Comparison of ENCODE assay signal across 17 mouse cellular contexts in genomic region chr2:93092347-93092746, GRCm38 (mm10). TPM values are rescaled to one million over a fixed set of nuclear protein-coding genes. Genes with fewer than 3 reads are reported as not detected.
DNase-seq lines count a peak whose midpoint lies in the region; ATAC-seq lines count a peak whose summit lies in the region.
"Had no signal": no experiment of that assay in that cellular context is flagged by ENCODE, and none has a peak within 500 bp of the region (broad histone marks: within the 10 kb centered on the region; RNA-seq: fewer than 3 reads in every experiment).

No protein-coding gene starts in this region.

- H3K4me2 ChIP-seq in heart, embryonic 15.5 days: no peak overlapping the region
- no peak overlapping the region for H3K4me2 ChIP-seq in midbrain, embryonic 12.5 days (replicated peaks)
- no peak overlapping the region for H3K4me2 ChIP-seq in stomach, embryonic 14.5 days (replicated peaks; ENCODE audit: low read depth, low read length)
- H3K4me2 ChIP-seq: limb, embryonic 13.5 days had no signal

- H3K9me3 ChIP-seq in heart, embryonic 15.5 days (replicated peaks): no peaks in the 10 kb centered on the region
- H3K9me3 ChIP-seq in megakaryocyte, embryonic 14.5 days: peaks cover 17% of the 10 kb centered on the region
- no peaks in the 10 kb centered on the region for H3K9me3 ChIP-seq in midbrain, embryonic 12.5 days
- H3K9me3 ChIP-seq in stomach, embryonic 14.5 days (ENCODE audit: control insufficient read depth, low read depth, low read length): no peaks in the 10 kb centered on the region; the same call in 1 of the 2 replicates
- H3K9me3 ChIP-seq: limb, embryonic 13.5 days had no signal

- H3K4me1 ChIP-seq in heart, embryonic 15.5 days (replicated peaks): peaks cover 4% of the 10 kb centered on the region; the same call in 1 of the 2 replicates
- H3K4me1 ChIP-seq in megakaryocyte, embryonic 14.5 days: no peaks in the 10 kb centered on the region
- peaks cover 15% of the 10 kb centered on the region; the same call in 1 of the 2 replicates for H3K4me1 ChIP-seq in midbrain, embryonic 12.5 days
- 0 out of 2 replicates have a peak, but pooled peaks cover 4% of the 10 kb centered on the region for H3K4me1 ChIP-seq in stomach, embryonic 14.5 days (ENCODE audit: control insufficient read depth, insufficient read depth, low read length)

- H3K36me3 ChIP-seq in heart, embryonic 15.5 days: no peaks in the 10 kb centered on the region
- H3K36me3 ChIP-seq in megakaryocyte, embryonic 14.5 days (replicated peaks; ENCODE audit: low read length): no peaks in the 10 kb centered on the region
- H3K36me3 ChIP-seq in midbrain, embryonic 12.5 days: no peaks in the 10 kb centered on the region
- no peaks in the 10 kb centered on the region for H3K36me3 ChIP-seq in stomach, embryonic 14.5 days (ENCODE audit: control insufficient read depth, insufficient read depth, low read length)
- H3K36me3 ChIP-seq: limb, embryonic 13.5 days had no signal

- H3K27me3 ChIP-seq in heart, embryonic 15.5 days: peaks cover 7% of the 10 kb centered on the region; the same call in 1 of the 2 replicates
- H3K27me3 ChIP-seq in megakaryocyte, embryonic 14.5 days (replicated peaks): peaks cover 64% of the 10 kb centered on the region
- no peaks in the 10 kb centered on the region for H3K27me3 ChIP-seq in midbrain, embryonic 12.5 days
- H3K27me3 ChIP-seq in stomach, embryonic 14.5 days (ENCODE audit: control insufficient read depth, insufficient read depth, low read length): no peaks in the 10 kb centered on the region

- no peak overlapping the region for H3K27ac ChIP-seq in heart, embryonic 15.5 days
- H3K27ac ChIP-seq in midbrain, embryonic 12.5 days (replicated peaks): peak overlapping the region; percentile 42; the same call in 1 of the 2 replicates
- no peak overlapping the region for H3K27ac ChIP-seq in stomach, embryonic 14.5 days (ENCODE audit: low read length)
- H3K27ac ChIP-seq: limb, embryonic 13.5 days; liver, embryonic 14.5 days had no signal

- no peak overlapping the region for H3K9ac ChIP-seq in heart, embryonic 15.5 days
- no peak overlapping the region for H3K9ac ChIP-seq in midbrain, embryonic 12.5 days (replicated peaks)
- H3K9ac ChIP-seq in stomach, embryonic 14.5 days (replicated peaks; ENCODE audit: low read depth, low read length): no peak overlapping the region
- H3K9ac ChIP-seq: limb, embryonic 13.5 days; liver, embryonic 14.5 days had no signal

- 61% methylated on average over 2 of the region's 2 CpGs for WGBS in heart, embryonic 15.5 days
- 82% methylated on average over 2 of the region's 2 CpGs for whole genome bisulfite sequencing in midbrain, embryonic 12.5 days
- WGBS in stomach, embryonic 14.5 days: 74% methylated on average over 2 of the region's 2 CpGs

- no peak for DNase-seq in heart, adult 11 months
- no peak for DNase-seq in lung, postnatal 36 days
- DNase-seq: cerebellum, adult 9-10 months; gastrocnemius, postnatal 25 days; heart, postnatal 14 days; kidney, postnatal 4 days; right cerebral cortex, postnatal 14 days; thymus, postnatal 14 days had no signal

- 0 out of 2 replicates have a peak, but pooled peaks have one; percentile 53 for ATAC-seq in heart, embryonic 15.5 days (replicated peaks; ENCODE audit: insufficient number of reproducible peaks, insufficient read depth, low FRiP score, low read depth)
- ATAC-seq in megakaryocyte, adult 5-6 weeks (ENCODE audit: poor library complexity, severe bottlenecking): no peak
- 0 out of 2 replicates have a peak, but pooled peaks have one; percentile 12 for ATAC-seq in midbrain, embryonic 12.5 days (ENCODE audit: low FRiP score, low read depth)
- ATAC-seq in stomach, embryonic 14.5 days (ENCODE audit: insufficient number of reproducible peaks, insufficient read depth, low FRiP score, low read depth): 0 out of 2 replicates have a peak, but pooled peaks have one; percentile 24
- ATAC-seq: lung, postnatal 0 days had no signal

- H3K4me3 ChIP-seq in heart, embryonic 15.5 days: no peak overlapping the region
- peak overlapping the region; percentile 20 for H3K4me3 ChIP-seq in megakaryocyte, embryonic 14.5 days (replicated peaks)
- H3K4me3 ChIP-seq in midbrain, embryonic 12.5 days: no peak overlapping the region
- H3K4me3 ChIP-seq in stomach, embryonic 14.5 days (ENCODE audit: low read depth, low read length): no peak overlapping the region
- H3K4me3 ChIP-seq: erythroblast, embryonic 14.5 days; limb, embryonic 13.5 days had no signal

RNA-seq across cellular contexts. Expression of gene Prdm11, which starts 46.4 kb away (rescaled TPM):
- 4.7 and 5.7 TPM in 2 replicates for polyA plus RNA-seq in heart, embryonic 15.5 days (2015; fragmentation: Nextera tagmentation; extraction: Ambion mirVana)
- polyA plus RNA-seq in megakaryocyte, embryonic 14.5 days (2012; ENCODE audit: insufficient read depth, low replicate concordance): 17.7 and 18.2 TPM in 2 replicates
- total RNA-seq in megakaryocyte, adult 5-6 weeks (2015): 0.85 and 2.1 TPM in 2 replicates
- 2.1 TPM in 2 replicates for total RNA-seq in megakaryocyte, adult 5-6 weeks (2017)
- 2.0 and 3.4 TPM in 2 replicates for polyA plus RNA-seq in midbrain, embryonic 12.5 days (2016; fragmentation: Nextera tagmentation; extraction: Ambion mirVana)
- polyA plus RNA-seq in stomach, embryonic 14.5 days (2014; fragmentation: Nextera tagmentation; extraction: Ambion mirVana): 7.6 and 8.0 TPM in 2 replicates
